Mouse (Mus musculus): ENCODE data around the gene Coa7. TPM values are rescaled to one million over a fixed set of nuclear protein-coding genes. Genes with fewer than 3 reads are reported as not detected.
A peak's percentile ranks its signal among the peaks of the same experiment; 100 is the strongest.

Coa7 gene
- 21.6 and 22.3 TPM in 2 replicates for total RNA-seq (2014; rRNA removed)
- polyA plus RNA-seq (2015; fragmentation: Nextera tagmentation; extraction: Ambion mirVana), result 59.5 and 66.0 TPM in 2 replicates

DNA sequence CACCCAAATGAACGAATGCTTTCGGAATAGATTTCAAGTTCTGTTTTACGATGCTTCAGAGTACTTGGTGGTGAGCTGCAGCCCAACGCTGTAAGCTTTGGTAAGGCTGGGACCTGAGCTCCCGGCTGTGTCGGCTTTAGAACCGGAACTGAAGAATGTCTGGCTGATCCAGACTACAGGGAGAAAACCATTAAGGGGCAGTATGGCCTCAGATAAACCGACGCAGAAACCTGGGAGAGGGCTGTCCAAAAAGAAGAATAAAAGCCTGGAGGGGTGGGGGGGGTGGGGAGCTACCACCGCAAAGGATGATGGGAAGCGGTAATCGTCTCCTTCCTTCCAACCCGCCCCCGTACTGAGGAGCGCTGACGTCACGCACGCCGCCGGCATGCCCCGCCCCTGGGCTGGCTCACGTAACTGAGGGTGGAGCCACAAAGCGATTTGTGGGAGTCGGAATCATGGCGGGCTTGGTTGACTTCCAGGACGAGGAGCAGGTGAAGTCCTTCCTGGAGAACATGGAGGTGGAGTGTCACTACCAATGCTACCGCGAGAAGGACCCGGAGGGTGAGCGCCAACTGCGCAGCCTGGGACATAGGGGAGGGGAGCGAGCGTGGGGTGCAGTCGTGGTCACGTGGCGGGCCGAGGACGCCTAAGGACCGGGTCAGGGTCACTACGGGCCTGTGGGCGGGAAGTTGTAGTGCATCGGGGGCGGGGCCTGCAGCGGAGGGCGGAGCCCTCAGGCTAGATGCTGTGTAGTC is at the start of gene Coa7:
TSS of gene Coa7 (plus strand) at position 411 of the 755 bp plus-strand sequence.
- peak within 1 kb of the TSS; percentile 84 for H3K9ac ChIP-seq
- TF ChIP-seq CTCF (IDR thresholded peaks at IDR 0.05; ENCODE audit: low read depth), result peak; percentile 2; the same call in 1 of the 2 replicates
- H3K9me3 ChIP-seq (ENCODE audit: low read length), result no peaks in the 10 kb centered on the region
- H3K27me3 ChIP-seq (ENCODE audit: insufficient read depth, low read length), result no peaks in the 10 kb centered on the region
- WGBS, result 1% methylated on average over 45 of the region's 45 CpGs
- peak within 1 kb of the TSS; percentile 98 for H3K27ac ChIP-seq (ENCODE audit: low read depth, low read length)
- DNase-seq, result peak; percentile 99
- peak within 1 kb of the TSS; percentile 61 for H3K4me2 ChIP-seq (ENCODE audit: low read depth)
- H3K36me3 ChIP-seq (ENCODE audit: insufficient read depth), result no peaks in the 10 kb centered on the region; the same call in 1 of the 2 replicates
- H3K4me1 ChIP-seq (ENCODE audit: insufficient read depth), result 0 out of 2 replicates have a peak, but pooled peaks cover 8% of the 10 kb centered on the region
- H3K4me3 ChIP-seq (ENCODE audit: low read depth, low read length), result peak within 1 kb of the TSS; percentile 82
- ATAC-seq, result peak; percentile 96

DNA sequence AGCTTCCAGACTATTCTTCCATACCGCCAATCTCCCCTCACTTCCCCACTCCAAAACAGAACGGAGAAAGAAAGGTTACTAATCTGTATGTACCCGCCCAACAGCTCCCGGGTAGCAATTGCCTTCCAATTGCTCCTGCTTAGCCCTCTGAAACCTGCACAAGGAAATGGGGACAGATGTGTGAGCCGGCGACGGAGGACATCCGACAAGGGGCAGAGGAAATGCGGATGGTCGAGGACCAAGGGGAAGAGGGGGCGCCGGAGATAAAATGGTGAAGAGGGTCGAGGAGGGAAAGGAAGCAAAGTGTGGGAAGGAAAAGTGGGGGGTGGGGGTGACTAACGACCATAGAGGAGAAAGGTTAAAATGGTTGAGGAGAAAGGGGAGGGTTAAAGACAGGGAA is 27.7 kb upstream of the Coa7 start:
- Histone ChIP-seq H3K4me3 (ENCODE audit: low read depth, low read length) (peak overlapping the region; percentile 89), H3K4me2 (ENCODE audit: low read depth) (peak overlapping the region; percentile 64), H3K27me3 (ENCODE audit: insufficient read depth, low read length) (no peaks in the 10 kb centered on the region), H3K9ac (peak overlapping the region; percentile 92), H3K9me3 (ENCODE audit: low read length) (no peaks in the 10 kb centered on the region), H3K27ac (ENCODE audit: low read depth, low read length) (peak overlapping the region; percentile 94), H3K36me3 (ENCODE audit: insufficient read depth) (no peaks in the 10 kb centered on the region), H3K4me1 (ENCODE audit: insufficient read depth) (peaks cover 14% of the 10 kb centered on the region)
- 6% methylated on average over 14 of the region's 14 CpGs for WGBS
- no peak for TF ChIP-seq CTCF (IDR thresholded peaks at IDR 0.05; ENCODE audit: low read depth)
- DNase-seq (no peak), ATAC-seq (no peak; the same call in 1 of the 2 replicates)

DNA sequence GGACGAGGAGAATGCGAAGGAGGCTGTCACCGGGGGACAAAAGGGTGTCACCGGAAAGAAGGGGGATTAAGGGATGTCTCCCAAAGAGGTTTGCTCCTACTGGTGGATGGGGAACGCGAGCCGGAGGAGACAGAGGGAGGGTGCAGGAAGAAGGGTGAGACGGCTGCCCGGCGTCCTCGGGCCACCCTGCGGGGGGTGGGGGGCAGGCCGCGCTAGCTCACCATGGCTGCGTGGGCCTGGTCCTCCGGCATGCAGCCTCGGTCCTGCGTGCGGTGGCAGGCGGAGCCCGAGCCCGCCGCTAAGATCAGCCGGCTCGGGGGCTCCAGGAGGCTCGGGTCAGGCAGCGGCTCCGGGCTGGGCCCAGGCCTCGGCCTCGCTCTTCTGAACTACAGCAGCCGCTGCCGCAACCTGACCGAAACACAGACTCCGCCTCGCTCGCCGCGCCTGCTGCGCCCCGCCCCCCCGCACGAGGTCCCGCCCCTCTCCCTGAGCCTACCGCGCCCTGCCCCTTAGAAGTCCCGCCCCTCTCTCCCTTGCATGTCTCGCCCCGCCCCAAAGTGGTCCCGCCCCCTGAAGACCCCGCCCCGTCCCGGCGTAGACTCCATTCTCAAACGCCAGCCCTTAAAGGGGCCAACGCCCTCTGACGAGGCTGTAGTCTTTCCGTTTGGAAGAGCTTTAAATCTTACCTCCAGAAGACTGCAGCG is 27.1 kb upstream of the Coa7 start, which contains the start of gene Zyg11b:
TSS of gene Zyg11b (minus strand) at position 427 of the 704 bp plus-strand sequence.
- H3K27ac ChIP-seq (ENCODE audit: low read depth, low read length), result peak within 1 kb of the TSS; percentile 94
- H3K4me3 ChIP-seq (ENCODE audit: low read depth, low read length), result peak within 1 kb of the TSS; percentile 89
- ATAC-seq, result peak; percentile 96
- H3K4me1 ChIP-seq (ENCODE audit: insufficient read depth), result peaks cover 14% of the 10 kb centered on the region
- peak; percentile 94 for DNase-seq
- H3K27me3 ChIP-seq (ENCODE audit: insufficient read depth, low read length), result no peaks in the 10 kb centered on the region
- H3K9me3 ChIP-seq (ENCODE audit: low read length), result no peaks in the 10 kb centered on the region
- H3K4me2 ChIP-seq (ENCODE audit: low read depth), result peak within 1 kb of the TSS; percentile 64
- peak within 1 kb of the TSS; percentile 92 for H3K9ac ChIP-seq
- WGBS, result 1% methylated on average over 47 of the region's 58 CpGs
- peak; percentile 25; the same call in 1 of the 2 replicates for TF ChIP-seq CTCF (IDR thresholded peaks at IDR 0.05; ENCODE audit: low read depth)
- H3K36me3 ChIP-seq (ENCODE audit: insufficient read depth), result no peaks in the 10 kb centered on the region

DNA sequence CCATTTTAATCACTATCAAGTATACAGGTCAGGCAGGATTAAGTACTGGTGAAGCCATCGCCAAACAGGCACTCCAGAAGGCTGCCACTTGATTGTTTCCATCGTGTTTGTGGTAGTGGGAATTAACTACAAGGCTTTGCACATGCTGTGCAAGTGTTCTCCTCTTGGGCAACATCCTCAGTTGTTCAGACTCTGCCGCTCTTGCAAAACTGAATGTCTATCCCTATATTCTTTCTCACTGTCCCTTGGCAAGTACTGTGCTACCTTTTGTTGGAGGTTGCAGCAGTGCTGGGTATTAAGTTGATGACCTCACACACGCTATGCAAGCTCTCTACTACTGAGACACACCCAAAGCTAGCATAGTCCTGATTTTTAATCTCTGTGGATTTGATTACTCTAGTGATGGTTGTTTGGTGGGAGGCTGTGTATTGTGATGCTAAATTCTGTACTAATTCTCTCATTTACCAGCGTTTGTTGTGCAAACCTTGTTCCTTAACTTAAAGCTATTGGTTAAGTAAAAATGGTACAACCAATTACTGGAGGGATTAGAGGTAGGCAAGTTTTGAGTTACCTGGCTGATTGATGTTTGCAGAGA is 25.5 kb upstream of the Coa7 start:
- Histone ChIP-seq H3K9ac (no peak overlapping the region), H3K9me3 (ENCODE audit: low read length) (no peaks in the 10 kb centered on the region), H3K4me1 (ENCODE audit: insufficient read depth) (peaks cover 14% of the 10 kb centered on the region), H3K27me3 (ENCODE audit: insufficient read depth, low read length) (no peaks in the 10 kb centered on the region), H3K27ac (ENCODE audit: low read depth, low read length) (no peak overlapping the region), H3K4me2 (ENCODE audit: low read depth) (no peak overlapping the region), H3K4me3 (ENCODE audit: low read depth, low read length) (no peak overlapping the region), H3K36me3 (ENCODE audit: insufficient read depth) (no peaks in the 10 kb centered on the region)
- 73% methylated on average over 5 of the region's 5 CpGs for WGBS
- no peak for TF ChIP-seq CTCF (IDR thresholded peaks at IDR 0.05; ENCODE audit: low read depth)
- ATAC-seq (no peak), DNase-seq (no peak)

DNA sequence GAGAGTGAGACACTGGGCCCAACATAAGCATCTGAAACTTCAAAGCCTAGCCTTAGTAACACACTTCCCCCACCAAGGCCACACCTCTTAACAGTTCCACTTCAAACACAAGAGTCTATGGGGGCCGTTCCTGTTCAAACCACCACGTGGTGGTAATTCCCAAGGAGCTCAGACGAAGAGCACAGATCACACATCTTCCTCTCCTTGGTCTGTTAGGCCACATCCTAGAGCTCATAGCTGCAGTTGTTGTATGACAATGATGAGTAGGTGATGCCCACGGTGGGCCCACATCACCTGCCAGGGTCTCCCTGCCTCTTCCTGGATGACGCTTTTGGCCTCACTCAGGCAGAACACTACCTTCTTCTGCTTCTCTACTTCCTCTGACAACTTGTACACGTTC is 17.2 kb upstream of the Coa7 start:
- Histone ChIP-seq H3K36me3 (ENCODE audit: insufficient read depth) (no peaks in the 10 kb centered on the region), H3K4me3 (ENCODE audit: low read depth, low read length) (no peak overlapping the region), H3K27ac (ENCODE audit: low read depth, low read length) (no peak overlapping the region), H3K4me1 (ENCODE audit: insufficient read depth) (no peaks in the 10 kb centered on the region), H3K4me2 (ENCODE audit: low read depth) (no peak overlapping the region), H3K27me3 (ENCODE audit: insufficient read depth, low read length) (no peaks in the 10 kb centered on the region), H3K9me3 (ENCODE audit: low read length) (no peaks in the 10 kb centered on the region), H3K9ac (no peak overlapping the region)
- no peak for DNase-seq
- TF ChIP-seq CTCF (IDR thresholded peaks at IDR 0.05; ENCODE audit: low read depth), result no peak
- no peak for ATAC-seq
- 82% methylated on average over 6 of the region's 6 CpGs for WGBS

DNA sequence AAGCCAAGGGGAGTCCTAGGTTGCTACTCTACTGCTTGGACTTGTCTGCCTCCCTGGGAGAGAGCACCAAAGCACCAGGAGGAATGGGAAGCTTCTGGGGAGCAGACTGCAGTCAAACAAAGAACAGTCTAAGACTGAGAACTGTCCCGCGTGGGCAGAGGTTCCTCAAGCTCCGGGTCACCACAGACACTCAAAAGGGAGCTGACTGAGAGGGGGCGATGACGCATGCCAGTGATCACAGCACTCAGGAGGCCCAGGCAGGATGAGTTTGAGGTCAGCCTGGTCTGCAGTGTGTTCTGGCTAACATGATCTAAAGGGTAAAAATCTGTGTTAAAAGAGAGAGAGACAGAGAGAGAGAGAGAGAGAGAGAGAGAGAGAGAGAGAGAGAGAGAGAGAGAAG is 13.9 kb upstream of the Coa7 start:
- H3K4me2 ChIP-seq (ENCODE audit: low read depth), result no peak overlapping the region
- no peaks in the 10 kb centered on the region for H3K36me3 ChIP-seq (ENCODE audit: insufficient read depth)
- ATAC-seq, result no peak
- WGBS, result 58% methylated on average over 5 of the region's 5 CpGs
- H3K4me1 ChIP-seq (ENCODE audit: insufficient read depth), result no peaks in the 10 kb centered on the region
- no peak for TF ChIP-seq CTCF (IDR thresholded peaks at IDR 0.05; ENCODE audit: low read depth)
- no peak overlapping the region for H3K9ac ChIP-seq
- H3K4me3 ChIP-seq (ENCODE audit: low read depth, low read length), result no peak overlapping the region
- no peak overlapping the region for H3K27ac ChIP-seq (ENCODE audit: low read depth, low read length)
- H3K27me3 ChIP-seq (ENCODE audit: insufficient read depth, low read length), result no peaks in the 10 kb centered on the region
- DNase-seq, result no peak
- no peaks in the 10 kb centered on the region for H3K9me3 ChIP-seq (ENCODE audit: low read length)
